Mouse (Mus musculus): Measurements from ENCODE around the gene Hapln4.

Gene Hapln4

DNA sequence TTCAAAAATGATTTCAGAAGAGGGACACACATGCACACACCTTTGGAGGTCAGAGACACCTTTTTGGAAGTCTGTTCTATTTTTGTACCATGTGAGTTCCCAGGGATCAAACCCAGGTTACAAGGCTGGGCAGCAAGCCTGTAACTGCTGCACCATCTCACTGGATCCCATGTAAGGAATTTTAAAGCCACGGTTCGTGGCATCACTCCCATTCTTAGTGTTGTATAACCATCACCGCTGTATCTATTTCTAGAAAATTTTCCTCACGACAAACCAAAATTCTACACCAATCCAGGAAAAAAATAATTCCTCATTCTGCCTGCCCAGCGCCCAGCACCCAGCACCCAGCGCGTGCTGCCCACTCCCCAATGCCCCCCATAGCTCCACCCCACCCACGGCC, 16.0 kb downstream of the Hapln4 start:
- DNase-seq (ENCODE audit: low read depth in 2 of 2, low spot score in 2 of 2): no peak

DNA sequence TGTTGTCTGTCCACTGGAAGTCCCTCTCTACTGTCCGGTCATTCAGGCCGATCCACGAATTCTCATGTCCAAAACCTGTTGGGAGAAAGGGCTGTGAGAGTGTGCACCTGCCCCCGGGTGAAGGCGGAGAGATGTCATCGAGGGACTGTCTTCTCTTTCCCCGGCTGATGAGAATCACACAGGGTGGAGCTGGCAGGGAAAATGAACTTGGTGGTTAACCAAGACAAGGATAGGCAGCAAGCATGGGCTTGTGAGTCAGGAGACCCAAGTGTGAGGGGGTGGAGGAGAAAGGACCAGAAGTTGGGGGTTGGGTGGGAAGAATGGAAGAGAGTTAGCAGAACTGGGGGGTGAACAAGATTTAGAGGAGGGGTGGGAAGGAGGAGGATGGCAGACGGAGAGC, 17.0 kb downstream of the Hapln4 start:
- no peak for DNase-seq (ENCODE audit: low read depth in 2 of 2, low spot score in 2 of 2)

DNA sequence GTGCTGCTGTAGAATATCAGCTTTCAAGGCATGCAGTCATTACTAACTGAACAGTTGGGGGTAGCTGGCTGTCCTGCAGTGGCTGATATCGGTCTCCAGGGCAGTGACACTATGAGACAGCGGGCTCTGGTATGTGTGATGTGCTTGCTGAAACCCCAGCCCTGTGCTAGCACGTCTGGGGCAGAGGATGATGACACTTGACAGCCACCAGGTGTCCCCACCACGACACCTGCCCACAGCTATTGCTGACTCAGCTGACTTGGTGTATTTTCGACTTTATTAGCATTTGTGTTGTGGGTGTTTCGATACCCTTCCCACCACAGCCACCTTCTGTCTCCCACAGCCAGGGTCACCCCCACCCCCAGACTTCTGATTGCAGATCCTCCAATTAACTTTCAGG, 21.2 kb downstream of the Hapln4 start:
- peak; percentile 35 to 58 for DNase-seq (ENCODE audit: low read depth in 2 of 2, low spot score in 2 of 2)

DNA sequence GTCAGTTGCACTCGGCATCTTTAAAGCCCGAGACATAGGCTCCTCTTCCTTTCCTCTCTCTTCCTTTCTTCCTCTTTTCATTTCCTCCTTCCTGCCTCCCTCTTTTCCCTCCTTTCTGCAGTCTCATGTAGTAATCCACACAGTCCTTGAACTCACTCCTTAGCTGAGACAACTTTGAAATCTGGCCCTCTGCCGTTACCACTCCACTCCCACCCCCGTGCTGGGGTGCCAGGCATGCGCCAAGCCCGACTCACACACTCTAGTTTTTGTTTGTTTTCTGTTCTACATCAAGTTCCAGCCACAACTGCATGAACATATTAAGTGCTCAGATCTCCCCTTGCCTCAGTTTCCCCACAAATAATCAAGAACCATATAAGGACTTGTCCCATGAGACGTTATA, 21.7 kb downstream of the Hapln4 start:
- DNase-seq (ENCODE audit: low read depth in 2 of 2, low spot score in 2 of 2): no peak

DNA sequence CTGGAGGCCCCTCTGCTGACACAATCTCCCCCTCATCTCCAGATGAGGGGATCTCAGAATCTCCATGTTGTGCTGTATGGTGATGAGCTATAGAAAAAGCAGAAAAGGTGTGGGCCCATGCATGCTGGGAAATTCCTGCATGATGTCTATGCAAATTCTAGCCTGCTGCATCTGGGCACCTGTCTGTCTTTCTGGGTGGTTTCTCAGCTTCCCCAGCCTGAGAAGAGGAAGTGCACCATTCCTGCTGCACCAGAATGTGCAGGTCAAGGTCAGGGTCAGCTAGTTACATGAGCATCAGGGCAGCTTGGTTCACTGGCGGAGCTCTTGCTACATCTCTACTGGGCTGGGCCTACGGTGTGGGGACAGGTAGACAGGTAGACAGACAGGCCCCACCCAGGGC, 27.2 kb downstream of the Hapln4 start:
- DNase-seq (ENCODE audit: low read depth in 2 of 2, low spot score in 2 of 2): no peak

DNA sequence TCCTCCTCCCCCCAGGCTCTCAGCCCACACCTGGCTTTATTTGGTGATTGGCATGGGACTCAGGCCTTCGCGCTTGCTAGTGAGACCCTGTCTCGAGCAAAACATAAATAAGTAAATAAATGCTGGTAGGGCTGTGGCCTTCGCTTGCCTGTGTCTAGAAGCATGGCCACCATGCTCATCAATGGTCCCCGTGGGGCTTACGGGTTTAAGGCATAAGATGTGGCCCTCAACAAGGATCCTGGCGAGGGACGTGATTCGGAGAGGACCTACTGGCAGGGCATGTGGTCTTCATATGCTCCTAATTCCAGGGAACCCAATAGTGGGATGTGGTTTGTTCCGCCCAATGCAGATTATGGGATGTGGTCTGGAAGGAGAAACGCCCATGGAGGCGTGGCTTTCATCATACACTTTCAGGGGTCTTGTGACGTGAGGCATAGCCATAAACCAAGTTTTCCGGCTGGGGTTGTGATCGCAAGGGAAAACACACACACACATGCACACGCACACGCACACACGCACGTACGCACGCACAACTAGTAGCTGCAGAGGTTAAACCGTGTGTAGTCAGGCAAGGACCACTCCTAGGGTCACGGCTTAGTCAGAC, 28.0 kb downstream of the Hapln4 start:
- DNase-seq (ENCODE audit: low read depth in 2 of 2, low spot score in 2 of 2): no peak

DNA sequence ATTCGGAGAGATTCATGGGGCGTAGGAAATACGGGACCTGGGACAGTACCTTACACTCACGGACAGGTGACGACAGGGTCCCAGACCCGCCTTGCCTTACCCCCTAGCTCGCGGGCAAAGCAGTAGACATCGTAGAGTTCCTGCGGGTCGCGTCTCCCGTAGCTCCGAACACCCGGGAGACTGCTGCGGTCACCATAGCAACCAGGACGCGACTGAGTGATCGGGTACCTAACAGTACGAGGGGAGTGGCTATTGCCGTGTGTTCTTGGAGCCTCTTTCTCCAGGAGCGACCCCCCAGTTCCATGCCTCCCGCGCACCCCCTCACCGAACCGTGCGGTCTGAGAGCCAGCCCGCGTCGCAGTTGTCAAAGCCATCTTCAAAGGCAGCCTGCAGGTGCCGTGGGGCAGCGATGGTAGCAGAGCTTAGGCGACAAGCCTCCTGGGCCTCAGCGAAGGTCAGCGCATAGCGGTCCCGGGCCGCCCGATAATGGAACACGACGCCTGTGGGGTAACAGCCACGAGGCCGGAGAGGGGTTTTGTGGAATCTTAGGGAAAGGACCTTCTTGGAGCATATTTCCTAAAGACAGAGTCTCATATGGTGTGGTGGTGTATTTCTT, 29.3 kb downstream of the Hapln4 start:
- DNase-seq (ENCODE audit: low read depth in 2 of 2, low spot score in 2 of 2): no peak

DNA sequence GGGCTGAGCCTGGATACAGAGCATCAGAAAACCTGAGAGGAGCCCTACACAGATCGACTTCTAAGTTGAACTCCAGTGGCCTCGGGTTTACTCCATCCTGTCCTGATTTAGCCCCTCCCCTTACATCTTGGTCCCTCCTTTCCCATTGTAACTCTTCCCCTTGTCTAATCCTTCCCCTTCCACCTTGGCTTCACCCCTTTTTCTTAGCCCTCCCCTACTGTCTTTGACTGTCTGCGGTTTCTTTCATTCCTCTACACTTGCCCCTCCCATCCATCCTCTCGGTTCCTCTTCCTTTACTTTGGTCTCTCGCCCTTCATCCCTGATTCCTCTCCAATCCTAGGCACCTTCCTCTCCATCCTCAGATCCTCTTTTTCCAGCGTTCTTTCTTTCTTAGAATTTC, 31.2 kb downstream of the Hapln4 start:
- no peak for DNase-seq (ENCODE audit: low read depth in 2 of 2, low spot score in 2 of 2)

DNA sequence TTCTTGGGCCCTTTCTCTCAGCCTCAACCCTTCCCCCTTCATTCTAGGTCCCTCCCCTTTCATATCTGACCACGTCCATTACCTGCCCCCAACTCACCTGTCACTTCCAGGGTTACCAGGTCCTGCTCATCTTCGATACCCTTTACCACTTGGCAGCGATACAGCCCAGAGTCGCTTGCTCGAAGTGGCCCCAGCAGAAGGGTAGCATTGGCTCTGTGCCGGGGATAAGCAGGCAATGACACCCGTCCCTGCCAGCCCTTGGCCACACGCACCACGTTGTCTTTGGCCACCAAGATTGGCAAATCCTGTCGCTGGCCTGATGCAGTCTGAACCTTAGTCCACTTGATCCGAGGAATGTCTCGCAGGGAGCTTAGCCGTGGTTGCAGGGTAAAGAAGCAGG, 31.6 kb downstream of the Hapln4 start:
- no peak for DNase-seq (ENCODE audit: low read depth in 2 of 2, low spot score in 2 of 2)

DNA sequence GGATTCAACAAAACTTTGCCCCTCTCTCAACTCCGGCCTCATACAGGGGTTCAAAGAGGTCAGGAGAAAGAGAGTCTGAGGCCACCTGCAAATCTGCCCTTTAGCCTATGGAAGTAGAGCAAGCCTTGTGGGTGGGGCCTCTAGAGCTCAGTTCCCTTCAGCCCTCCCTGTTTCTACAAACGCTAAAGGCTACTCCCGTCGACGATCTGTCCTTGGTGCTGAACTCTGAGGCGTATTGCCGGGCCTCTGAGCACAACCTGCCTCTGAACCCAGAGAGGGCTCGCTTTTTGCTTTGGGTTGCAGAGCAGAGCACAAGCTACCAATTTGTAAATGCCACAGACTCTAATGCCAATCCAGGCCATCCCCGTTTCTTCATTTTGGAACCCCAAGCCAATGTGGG, 34.4 kb downstream of the Hapln4 start:
- DNase-seq (ENCODE audit: low read depth in 2 of 2, low spot score in 2 of 2): no peak

DNA sequence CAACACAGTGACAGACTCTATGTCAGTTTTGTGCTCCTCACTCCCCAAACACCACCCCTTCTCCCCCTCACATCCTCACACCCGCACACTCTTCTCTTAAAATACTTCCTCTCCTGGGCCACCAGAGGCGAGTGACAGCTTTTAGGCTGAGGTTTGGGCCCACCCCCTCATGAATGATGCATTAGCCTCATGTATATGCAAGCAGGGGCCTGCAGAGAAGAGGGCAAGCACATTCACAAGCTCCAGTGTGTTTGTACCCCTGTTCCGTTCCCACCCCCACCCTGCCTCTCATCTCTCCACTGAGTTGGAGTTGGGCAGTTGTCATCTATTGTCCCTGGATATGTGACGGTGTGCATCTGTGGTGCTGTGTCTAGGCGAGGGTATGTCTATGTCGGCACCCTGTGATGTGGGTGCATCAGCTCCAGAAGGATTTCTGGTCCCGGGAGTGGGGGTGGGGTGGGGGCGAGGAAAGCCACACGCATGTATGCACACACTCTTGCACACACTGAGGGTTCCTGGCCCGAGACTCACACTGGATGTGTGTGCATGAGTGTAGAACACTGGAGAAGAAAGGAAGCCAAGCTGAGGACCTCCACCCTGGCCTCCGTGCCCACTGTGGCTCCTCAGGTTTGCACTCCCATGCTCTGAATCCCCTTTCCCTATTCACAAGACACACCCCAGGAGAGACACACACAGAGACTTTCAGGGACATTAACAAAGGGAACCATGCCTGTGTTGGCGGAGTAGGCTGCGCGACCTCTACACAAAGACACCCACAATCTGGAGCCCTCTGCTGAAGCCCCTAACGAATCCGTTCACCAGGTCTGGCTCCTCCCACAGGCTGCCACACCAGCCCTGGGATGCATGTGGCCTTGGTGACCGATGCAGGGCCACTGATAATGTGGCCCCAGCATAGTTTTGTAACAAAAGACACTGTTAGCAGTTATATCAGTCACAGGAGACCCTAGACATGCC, 35.8 kb downstream of the Hapln4 start:
- no peak for DNase-seq (ENCODE audit: low read depth in 2 of 2, low spot score in 2 of 2)

DNA sequence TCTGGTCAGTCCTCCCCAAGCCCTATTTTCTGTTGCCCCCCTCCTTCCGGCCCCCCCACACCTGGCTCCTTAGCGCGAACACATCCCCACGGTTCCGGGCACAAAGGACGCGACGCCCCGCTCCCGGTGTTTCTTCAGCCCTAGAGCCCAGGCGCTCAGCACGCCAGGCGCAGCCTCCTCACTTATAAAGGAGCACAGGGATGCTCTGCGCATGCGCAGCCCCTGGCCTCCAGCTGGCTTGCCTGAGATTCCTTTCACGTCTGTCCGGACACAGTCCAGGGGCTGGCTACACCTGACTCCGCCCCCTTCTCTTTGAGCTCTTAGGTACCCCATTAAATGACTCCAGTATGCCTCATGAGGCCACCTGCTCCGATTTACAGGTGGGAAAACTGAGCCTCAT, 37.4 kb downstream of the Hapln4 start, which contains the start of gene Ncan:
TSS of gene Ncan (minus strand) at position 207 of the 400 bp plus-strand sequence.
- no peak for DNase-seq (ENCODE audit: low read depth in 2 of 2, low spot score in 2 of 2)

DNA sequence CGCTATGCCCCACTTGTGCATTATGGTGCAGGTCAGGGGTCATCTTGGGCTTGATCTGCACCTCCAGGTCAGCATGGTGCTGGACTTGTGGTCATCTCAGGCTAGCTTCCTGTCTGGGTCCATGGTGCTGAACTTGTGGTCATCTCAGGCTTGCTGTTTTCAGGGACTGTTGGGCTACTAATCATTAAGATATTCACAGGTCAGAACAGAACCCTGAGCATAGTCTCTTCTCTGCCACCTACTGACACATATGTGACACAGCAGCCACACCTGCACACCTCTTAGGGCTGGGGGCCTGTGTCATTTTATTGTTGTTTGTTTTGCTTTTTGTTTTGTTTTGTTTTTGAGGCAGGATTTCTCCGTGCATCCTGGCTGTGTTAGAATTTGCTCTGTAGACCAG, 39.6 kb downstream of the Hapln4 start:
- no peak for DNase-seq (ENCODE audit: low read depth in 2 of 2, low spot score in 2 of 2)

DNA sequence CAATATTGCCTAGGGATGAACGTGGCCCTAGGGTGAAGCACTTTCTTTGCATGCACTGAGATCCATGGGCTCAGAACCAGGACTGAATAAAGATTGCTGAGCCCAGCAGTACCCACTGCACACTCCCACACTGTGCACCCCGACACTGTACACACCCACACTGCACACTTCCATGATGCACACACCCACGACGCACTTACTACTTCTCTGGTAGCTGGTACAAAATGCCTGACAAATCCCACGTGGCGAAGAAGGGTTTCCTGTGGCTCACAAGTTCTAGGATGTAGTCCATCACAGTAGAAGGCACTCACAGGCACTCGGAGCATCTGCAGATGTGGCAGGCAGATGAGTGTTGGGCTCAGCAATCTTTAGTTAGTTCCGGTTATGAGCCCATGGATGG, 41.7 kb downstream of the Hapln4 start:
- no peak for DNase-seq (ENCODE audit: low read depth in 2 of 2, low spot score in 2 of 2)

DNA sequence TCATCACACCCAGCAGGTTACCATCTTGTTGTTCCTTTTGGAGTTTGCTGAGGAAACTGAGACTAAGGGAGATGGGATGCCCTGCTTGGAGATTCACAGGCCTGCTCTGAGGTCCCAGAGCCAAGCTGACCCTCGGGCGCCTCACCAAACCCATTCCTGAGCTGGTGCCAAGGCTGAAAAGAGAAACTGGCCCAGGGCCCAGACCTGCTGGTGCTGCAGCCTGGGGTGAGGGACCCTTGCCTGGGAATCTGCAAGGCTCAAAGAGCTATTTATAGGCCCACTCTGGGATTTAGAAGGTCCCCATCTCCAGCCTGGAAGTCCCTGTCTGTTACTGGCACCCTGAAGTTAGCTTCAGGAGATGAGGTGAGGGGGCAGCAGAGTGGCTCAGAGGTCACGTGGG, 45.2 kb downstream of the Hapln4 start:
- no peak for DNase-seq (ENCODE audit: low read depth in 2 of 2, low spot score in 2 of 2)

DNA sequence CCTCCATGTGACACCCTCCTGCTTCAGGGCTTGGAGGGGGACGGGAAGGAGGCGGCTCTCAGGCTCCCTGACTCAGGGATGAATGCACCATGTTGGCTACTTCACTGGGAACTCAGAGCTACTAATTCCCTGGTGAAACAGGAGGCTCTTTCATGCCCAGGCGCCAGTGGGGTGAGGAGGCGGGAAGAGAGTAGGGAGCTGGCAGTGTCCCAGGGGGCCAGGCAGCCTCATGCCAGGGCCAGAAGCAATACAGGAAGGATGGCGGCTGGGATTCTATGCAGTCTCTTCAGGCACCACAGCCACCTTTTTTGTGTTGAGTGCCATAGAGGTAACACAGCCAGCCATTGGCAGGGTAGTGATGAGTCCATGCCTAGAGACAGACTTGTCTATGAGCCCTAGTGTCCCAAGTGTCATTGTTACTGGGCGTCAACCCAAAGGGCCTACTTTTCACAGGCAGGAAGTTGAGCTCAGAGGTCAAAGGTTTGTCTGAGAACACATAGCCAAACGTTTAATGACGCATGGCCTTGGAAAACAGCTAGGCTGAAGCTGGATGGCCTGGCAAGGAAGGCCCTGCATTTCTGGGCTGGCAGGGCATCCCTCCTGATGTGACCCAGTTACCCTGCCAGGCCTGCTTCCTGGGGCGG, 46.2 kb downstream of the Hapln4 start:
- DNase-seq (ENCODE audit: low read depth in 2 of 2, low spot score in 2 of 2): no peak

DNA sequence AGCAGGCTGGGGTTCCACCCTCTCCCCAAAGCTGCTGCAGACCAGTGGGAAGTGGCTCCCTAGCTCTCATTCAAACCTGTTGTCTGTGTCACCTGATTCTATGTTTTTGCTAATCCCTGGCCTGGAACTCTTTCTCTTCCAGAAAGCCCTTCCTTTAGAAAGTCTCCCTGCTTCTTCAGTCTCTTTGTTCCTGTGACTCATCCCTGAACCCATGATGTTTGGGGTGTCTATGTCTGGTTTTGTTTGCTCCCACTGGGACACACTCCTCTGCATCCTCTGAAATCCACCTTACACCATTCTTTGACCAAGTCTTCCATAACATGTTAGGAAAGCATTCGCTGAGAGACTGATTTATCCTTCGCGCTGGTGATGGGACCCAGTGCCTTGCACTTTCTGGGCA, 46.8 kb downstream of the Hapln4 start:
- DNase-seq (ENCODE audit: low read depth in 2 of 2, low spot score in 2 of 2): no peak

DNA sequence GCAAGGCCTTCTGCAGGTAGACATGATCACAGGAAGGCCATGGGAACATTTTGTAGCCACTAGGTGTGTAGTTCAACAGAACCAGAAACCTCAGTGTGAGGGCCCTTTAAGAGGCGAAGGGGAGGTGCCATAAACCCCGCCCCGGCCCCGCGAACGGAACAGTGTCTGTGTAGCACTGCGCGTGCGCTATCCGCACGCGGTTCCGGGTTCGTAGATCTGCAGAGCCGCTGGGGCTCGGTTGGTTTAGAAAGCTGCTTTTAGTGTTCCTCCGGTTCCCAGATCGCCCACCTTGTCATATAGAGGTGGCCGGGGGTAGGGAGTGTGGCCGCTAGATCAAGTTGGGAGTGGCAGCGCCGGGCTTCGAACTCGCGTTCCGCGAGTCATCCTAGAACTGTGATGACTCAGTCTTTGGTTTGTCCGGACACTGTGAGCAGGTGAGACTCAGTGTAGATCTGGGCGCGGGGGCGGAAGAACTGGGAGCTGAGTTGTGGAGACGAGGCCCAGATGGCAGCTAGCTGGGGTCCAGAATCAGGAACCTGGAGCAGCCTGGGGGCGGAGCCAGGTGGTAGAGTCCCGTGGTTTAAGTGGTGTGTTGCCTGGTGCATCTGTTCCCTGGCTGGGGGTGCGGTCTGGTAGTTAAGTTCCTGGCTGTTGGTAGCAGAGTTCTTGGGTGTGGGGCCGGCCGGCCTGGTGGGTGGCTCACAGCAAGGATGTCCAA, 48.1 kb downstream of the Hapln4 start, which contains the start of gene Nr2c2ap:
TSS of gene Nr2c2ap (plus strand) at position 168 of the 718 bp plus-strand sequence.
- peak; percentile 74 to 80 for DNase-seq (ENCODE audit: low read depth in 2 of 2, low spot score in 2 of 2)

DNA sequence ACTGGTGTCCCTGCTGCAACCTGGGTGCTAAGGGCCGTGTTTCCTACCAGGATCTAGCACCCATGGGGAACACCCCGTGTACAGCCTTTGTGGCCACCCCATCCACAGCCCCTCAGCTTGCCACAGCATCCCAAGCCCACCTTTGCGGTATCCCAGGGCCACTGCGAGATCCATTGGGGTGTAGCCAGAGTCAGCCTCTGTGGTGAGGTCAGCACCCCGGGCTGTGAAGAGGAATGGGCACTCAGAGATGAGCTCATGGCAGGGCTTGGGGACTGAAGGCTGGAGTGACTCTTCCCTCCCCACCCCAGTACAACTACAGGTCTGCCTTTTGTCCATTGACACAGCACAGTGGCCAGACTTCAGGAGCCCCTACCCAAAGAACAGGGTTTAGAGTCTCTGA, 50.8 kb downstream of the Hapln4 start:
- DNase-seq (ENCODE audit: low read depth in 2 of 2, low spot score in 2 of 2): no peak

DNA sequence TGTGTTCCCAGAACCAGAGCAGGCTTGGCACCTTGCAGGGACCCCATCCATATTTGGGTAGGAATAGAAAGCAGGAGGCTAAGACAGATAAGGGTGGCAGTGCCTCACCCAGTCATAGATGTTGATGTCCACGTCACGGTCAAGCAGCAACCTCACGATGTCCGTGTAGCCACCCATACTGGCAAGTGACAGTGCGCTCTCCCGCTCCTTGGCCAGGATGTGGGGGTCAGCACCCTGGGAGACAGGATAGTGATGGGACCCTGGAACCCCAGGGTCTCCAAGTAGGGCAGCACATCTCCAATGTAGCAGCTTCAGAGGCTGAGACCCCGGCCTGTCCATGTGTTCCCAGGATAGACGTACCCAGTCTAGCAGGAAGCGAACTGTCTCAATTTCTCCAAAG, 51.7 kb downstream of the Hapln4 start:
- no peak for DNase-seq (ENCODE audit: low read depth in 2 of 2, low spot score in 2 of 2)

DNA sequence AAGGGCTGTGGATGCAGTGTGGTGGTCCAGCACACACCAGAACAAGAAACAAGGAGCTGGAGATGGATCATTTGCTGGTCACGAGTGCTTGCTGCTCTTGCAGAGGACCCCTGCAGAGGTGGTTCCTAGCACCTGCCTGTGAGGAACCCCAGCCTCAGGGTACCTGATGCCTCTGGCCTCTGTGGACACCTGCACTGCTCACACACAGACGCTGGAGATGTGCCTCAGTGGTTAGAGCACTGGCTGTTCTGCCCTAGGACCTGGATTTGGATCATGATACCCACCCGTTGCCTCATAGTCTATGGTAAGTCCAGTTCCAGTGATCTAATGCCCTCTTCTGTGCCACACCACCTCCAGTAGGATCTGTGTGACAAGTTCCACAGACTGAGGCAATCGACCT, 53.3 kb downstream of the Hapln4 start:
- DNase-seq (ENCODE audit: low read depth in 2 of 2, low spot score in 2 of 2): no peak

Measured in CD8-positive naive resting alpha-beta T cell, adult 2 months (primary cell).